Mouse (Mus musculus): ENCODE measurements around the gene Hectd1.

DNA sequence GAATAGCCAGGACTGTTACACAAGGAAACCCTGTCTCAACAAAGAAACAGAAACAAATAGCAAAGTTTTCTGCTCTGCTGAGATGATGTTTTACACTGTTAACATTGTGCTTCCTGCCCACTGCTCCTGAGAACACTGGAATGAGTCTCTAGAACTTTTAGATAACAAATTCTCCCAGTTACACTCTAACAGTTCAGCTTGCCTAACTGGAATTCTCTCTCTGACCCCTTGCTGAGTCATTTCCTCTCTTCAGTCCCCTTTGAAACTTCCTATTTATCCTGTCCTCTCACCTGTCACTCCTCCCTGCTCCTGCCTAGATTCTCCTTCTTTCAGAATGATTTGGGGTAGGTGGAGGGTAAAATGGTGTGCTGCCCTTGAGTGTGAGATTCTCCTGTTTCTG lies 135.2 kb downstream of the Hectd1 start:
- no peak for TF ChIP-seq POLR2A (IDR thresholded peaks at IDR 0.05; ENCODE audit: borderline replicate concordance, low read depth, low read length)
- no peak for TF ChIP-seq CTCF (IDR thresholded peaks at IDR 0.05; ENCODE audit: low read depth, low read length)
